Mouse (Mus musculus) adrenal gland, postnatal 0 days (tissue): ENCODE results near the gene Zfp747. TPM values are rescaled to one million over a fixed set of nuclear protein-coding genes. Genes with fewer than 3 reads are reported as not detected.

Source experiments
- polyA plus RNA-seq: library from polyadenylated mRNA; unstranded; fragments of >200 nt; fragmentation: Nextera tagmentation; extraction: Ambion mirVana; gene quantifications from 2 replicates; pipeline ENCODE4 v1.2.1, GENCODE M21; 2015

The Zfp747 gene
- 5.4 TPM in 2 replicates for polyA plus RNA-seq

GRCm38 (mm10) chr7:127375271-127376245 lies at the start of gene Zfp747:
Gene Zfp747 (minus strand): TSS chr7:127376050.

GRCm38 (mm10) chr7:127421388-127422191 lies 45.7 kb upstream of the Zfp747 start, which contains the start of gene Zfp688:
Gene Zfp688 (minus strand): TSS chr7:127422068.

GRCm38 (mm10) chr7:127406002-127406987 lies 30.4 kb upstream of the Zfp747 start, which contains the start of gene Zfp764:
Gene Zfp764 (minus strand): TSS chr7:127406822.

GRCm38 (mm10) chr7:127393157-127393943 lies 17.5 kb upstream of the Zfp747 start, which contains the start of gene E430018J23Rik:
Gene E430018J23Rik (minus strand): TSS chr7:127393629.

GRCm38 (mm10) chr7:127386641-127387392 lies 11.0 kb upstream of the Zfp747 start, which contains the start of gene 9130019O22Rik:
Gene 9130019O22Rik (minus strand): TSS chr7:127387166.

GRCm38 (mm10) chr7:127345512-127346325 lies 30.1 kb downstream of the Zfp747 start, which contains the start of gene Zfp768:
Gene Zfp768 (minus strand): TSS chr7:127345589.

Other genes with a start within 250 kb of the Zfp747 start
- gene Spn, start 238.2 kb downstream of the Zfp747 start, polyA plus RNA-seq: 1.4 and 1.5 TPM in 2 replicates
- 25.2 and 32.9 TPM in 2 replicates for gene Cd2bp2, start 180.0 kb downstream of the Zfp747 start, polyA plus RNA-seq
- 14.5 and 15.3 TPM in 2 replicates for gene Tbc1d10b, start 167.6 kb downstream of the Zfp747 start, polyA plus RNA-seq
- gene Mylpf, start 167.2 kb downstream of the Zfp747 start, polyA plus RNA-seq: 24.7 and 81.2 TPM in 2 replicates
- gene Zfp553, start 143.0 kb downstream of the Zfp747 start, polyA plus RNA-seq: 10.4 and 16.9 TPM in 2 replicates
- 13.9 and 21.8 TPM in 2 replicates for gene Sept1, start 142.9 kb downstream of the Zfp747 start, polyA plus RNA-seq
- 58.3 and 67.4 TPM in 2 replicates for gene Zfp771, start 131.8 kb downstream of the Zfp747 start, polyA plus RNA-seq
- gene Dctpp1, start 115.3 kb downstream of the Zfp747 start, polyA plus RNA-seq: 126 and 177 TPM in 2 replicates
- 93.4 and 161 TPM in 2 replicates for gene Sephs2, start 102.0 kb downstream of the Zfp747 start, polyA plus RNA-seq
- gene Itgal, start 79.8 kb downstream of the Zfp747 start, polyA plus RNA-seq: 0.61 and 1.0 TPM in 2 replicates
- 11.5 and 12.3 TPM in 2 replicates for gene Zfp768, start 30.5 kb downstream of the Zfp747 start, polyA plus RNA-seq
- gene 9130019O22Rik, start 11.1 kb upstream of the Zfp747 start, polyA plus RNA-seq: 2.4 and 2.6 TPM in 2 replicates
- gene E430018J23Rik, start 17.6 kb upstream of the Zfp747 start, polyA plus RNA-seq: 4.7 and 5.5 TPM in 2 replicates
- gene Zfp764, start 30.8 kb upstream of the Zfp747 start, polyA plus RNA-seq: 3.5 and 4.6 TPM in 2 replicates
- 28.5 and 40.1 TPM in 2 replicates for gene Zfp688, start 46.0 kb upstream of the Zfp747 start, polyA plus RNA-seq
- 4.7 and 6.5 TPM in 2 replicates for gene Zfp689, start 73.1 kb upstream of the Zfp747 start, polyA plus RNA-seq
- gene Prr14, start 83.6 kb upstream of the Zfp747 start, polyA plus RNA-seq: 25.3 and 37.3 TPM in 2 replicates
- 10.2 and 12.1 TPM in 2 replicates for gene Fbrs, start 103.1 kb upstream of the Zfp747 start, polyA plus RNA-seq
- 23.2 and 30.2 TPM in 2 replicates for gene Srcap, start 135.9 kb upstream of the Zfp747 start, polyA plus RNA-seq
- gene Gm42715, start 143.5 kb upstream of the Zfp747 start, polyA plus RNA-seq: 6.3 and 8.9 TPM in 2 replicates
- gene Tmem265, start 185.3 kb upstream of the Zfp747 start, polyA plus RNA-seq: 2.2 and 6.3 TPM in 2 replicates
- 32.2 and 45.6 TPM in 2 replicates for gene Phkg2, start 197.3 kb upstream of the Zfp747 start, polyA plus RNA-seq
- 8.9 and 15.7 TPM in 2 replicates for gene Ccdc189, start 212.5 kb upstream of the Zfp747 start, polyA plus RNA-seq
- gene Rnf40, start 212.7 kb upstream of the Zfp747 start, polyA plus RNA-seq: 17.1 and 22.9 TPM in 2 replicates
- gene Zfp629, start 239.7 kb upstream of the Zfp747 start, polyA plus RNA-seq: 4.5 and 5.9 TPM in 2 replicates